Mouse (Mus musculus) heart, embryonic 14.5 days (tissue): ENCODE data around the gene Phactr2. TPM values are rescaled to one million over a fixed set of nuclear protein-coding genes. Genes with fewer than 3 reads are reported as not detected.
"Not testable (repeated sequence)": the region's sequence is repeated elsewhere in the genome, so short reads cannot be mapped to it uniquely, and the experiment has no call there.

Experiments used
- ATAC-seq: fragments of 200-750 bp; cut with Nextera tagmentation; 2 replicates; pipeline ENCODE4 v1.8.0; 2017; ENCODE audit warnings: low read depth, moderate TSS enrichment; ENCODE audit not compliant: insufficient number of reproducible peaks, insufficient read depth, low FRiP score
- H3K27ac ChIP-seq, 2 experiments: fragments of 200-500 bp in 1 of 2; fragments of 300-500 bp in 1 of 2; sonication (generic) in 1 of 2; replicated peaks in 1 of 2; 2 replicates each; pipeline ENCODE4 v1.5.1; 2012 to 2014; ENCODE audit warnings: low read depth in 2 of 2, low read length in 2 of 2, control low read depth in 1 of 2, mild to moderate bottlenecking in 1 of 2, mixed read lengths in 1 of 2; ENCODE audit not compliant: control insufficient read depth in 1 of 2, insufficient read depth in 1 of 2
- H3K27me3 ChIP-seq: fragments of 300-500 bp; sonication (generic); 2 replicates; pipeline ENCODE4 v1.6.1; 2014; ENCODE audit warnings: mild to moderate bottlenecking, low read length, control low read depth; ENCODE audit not compliant: control insufficient read depth, insufficient read depth
- H3K36me3 ChIP-seq: fragments of 300-500 bp; sonication (generic); 2 replicates; pipeline ENCODE4 v1.6.1; 2014; ENCODE audit warnings: mild to moderate bottlenecking, control low read depth, low read length, mixed read lengths; ENCODE audit not compliant: control insufficient read depth, insufficient read depth
- H3K4me1 ChIP-seq, 2 experiments: fragments of 200-500 bp in 1 of 2; fragments of 300-500 bp in 1 of 2; sonication (generic) in 1 of 2; 2 replicates each; pipeline ENCODE4 v1.6.1; 2012 to 2014; ENCODE audit warnings: low read length in 2 of 2, control low read depth in 1 of 2, mixed read lengths in 1 of 2; ENCODE audit not compliant: control insufficient read depth in 2 of 2, insufficient read depth in 2 of 2
- H3K4me2 ChIP-seq: fragments of 300-500 bp; sonication (generic); 2 replicates; pipeline ENCODE4 v1.6.1; 2014; ENCODE audit warnings: mild to moderate bottlenecking, low read length
- H3K4me3 ChIP-seq, 2 experiments: fragments of 200-500 bp in 1 of 2; fragments of 300-500 bp in 1 of 2; sonication (generic) in 1 of 2; 2 replicates each; pipeline ENCODE4 v1.5.1; 2012 to 2014; ENCODE audit warnings: low read length in 2 of 2, mild to moderate bottlenecking in 2 of 2, control low read depth in 1 of 2, low read depth in 1 of 2, moderate library complexity in 1 of 2; ENCODE audit not compliant: control insufficient read depth in 1 of 2, insufficient read depth in 1 of 2
- H3K9ac ChIP-seq: fragments of 300-500 bp; sonication (generic); 2 replicates; pipeline ENCODE4 v1.6.1; 2014; ENCODE audit warnings: mild to moderate bottlenecking, low read length
- H3K9me3 ChIP-seq: fragments of 300-500 bp; sonication (generic); 2 replicates; pipeline ENCODE4 v1.6.1; 2016; ENCODE audit warnings: low read length, control low read depth; ENCODE audit not compliant: control insufficient read depth
- WGBS: fragments of 180-500 bp; shearing (Covaris S2); extraction: QIAGEN DNeasy Blood & Tissue Kit; methylation state at CpG from one replicate; pipeline ENCODE4 v1.1.7; 2014; 5-methylcytosine and 5-hydroxymethylcytosine counted together
- polyA plus RNA-seq: library from polyadenylated mRNA; unstranded; fragments of >200 nt; fragmentation: Nextera tagmentation; extraction: Ambion mirVana; gene quantifications from 2 replicates; pipeline ENCODE4 v1.2.1, GENCODE M21; 2014

Gene Phactr2
- polyA plus RNA-seq, 1 experiment from 2014 or later: 80.1 TPM

GRCm38 (mm10) chr10:13199234-13199633, 275.0 kb downstream of the Phactr2 start:
- H3K27me3 ChIP-seq: no peaks in the 10 kb centered on the region
- 76% methylated on average over 1 of the region's 1 CpGs for WGBS
- no peak for ATAC-seq

DNA sequence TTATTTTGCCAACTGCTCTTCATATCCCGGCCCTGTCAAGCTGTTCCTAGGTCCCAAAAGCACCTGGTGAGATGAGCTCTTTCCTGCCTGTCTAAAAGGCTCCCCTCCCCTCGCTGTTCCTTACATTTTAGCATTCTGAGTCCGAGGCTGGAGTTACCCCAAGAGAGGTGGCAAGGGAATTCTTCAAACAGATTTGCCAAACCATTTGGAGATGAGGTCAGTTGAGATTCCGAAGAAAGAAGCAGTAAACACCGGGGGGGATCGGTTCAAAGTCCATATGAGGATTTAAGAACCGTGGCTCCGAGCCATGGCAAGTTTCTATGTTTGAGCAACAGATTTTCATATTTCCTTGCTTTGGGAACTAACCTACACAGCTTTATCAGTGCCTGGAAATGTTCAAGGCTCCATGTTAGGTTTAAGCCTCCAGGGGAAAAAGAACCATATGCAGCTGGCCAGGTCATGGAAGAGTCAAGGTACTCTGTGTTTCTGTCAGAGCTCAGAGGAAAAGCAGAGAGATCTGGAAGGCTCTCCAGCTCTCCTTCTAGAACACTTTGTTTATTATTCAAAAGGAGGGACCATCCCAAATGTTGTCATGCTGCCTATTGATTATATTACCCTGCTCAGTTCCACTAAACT, 277.2 kb downstream of the Phactr2 start:
- Histone ChIP-seq H3K4me2 (no peak overlapping the region), H3K9ac (no peak overlapping the region), H3K27ac (no peak overlapping the region), H3K4me3 (no peak overlapping the region), H3K4me1 (peaks cover 0 to 4% of the 10 kb centered on the region in 2 experiments; a peak in 3 of 4 replicates), H3K36me3 (no peaks in the 10 kb centered on the region), H3K9me3 (no peaks in the 10 kb centered on the region; the same call in none of the 2 replicates), H3K27me3 (no peaks in the 10 kb centered on the region)
- ATAC-seq: no peak
- 77% methylated on average over 8 of the region's 8 CpGs for WGBS

More at GRCm38 (mm10) chr10:13199234-13199633, 275.0 kb downstream of the Phactr2 start:
- peaks cover 3% of the 10 kb centered on the region for H3K9me3 ChIP-seq
- H3K27ac ChIP-seq: no peak overlapping the region
- no peaks in the 10 kb centered on the region for H3K4me1 ChIP-seq
- no peak overlapping the region for H3K4me3 ChIP-seq
- no peak overlapping the region for H3K9ac ChIP-seq
- H3K36me3 ChIP-seq: no peaks in the 10 kb centered on the region
- H3K4me2 ChIP-seq: no peak overlapping the region

- 89% methylated on average over 7 of the region's 7 CpGs for WGBS
- peaks cover 29% of the 10 kb centered on the region for H3K36me3 ChIP-seq
- not testable (repeated sequence) for H3K4me1 ChIP-seq, H3K9ac ChIP-seq, H3K27me3 ChIP-seq, H3K9me3 ChIP-seq, H3K27ac ChIP-seq, ATAC-seq
- H3K4me2 ChIP-seq: peak overlapping the region; percentile 81
- H3K4me3 ChIP-seq: peak overlapping the region in 1 of 2 experiments; percentile 96; a peak in 3 of 4 replicates
These were observed 280.7 kb downstream of the Phactr2 start for GRCm38 (mm10) chr10:13193496-13193895.

- Histone ChIP-seq H3K9me3 (no peaks in the 10 kb centered on the region), H3K4me3 (peak within 1 kb of the TSS; percentile 77 to 96), H3K4me1 (peaks cover 0 to 5% of the 10 kb centered on the region in 2 experiments; a peak in 3 of 4 replicates), H3K27me3 (no peaks in the 10 kb centered on the region), H3K27ac (peak within 1 kb of the TSS; percentile 70 to 82), H3K4me2 (peak within 1 kb of the TSS; percentile 81), H3K36me3 (peaks cover 35% of the 10 kb centered on the region), H3K9ac (peak within 1 kb of the TSS; percentile 91)
- under 1% methylated on average over 43 of the region's 43 CpGs for WGBS
- ATAC-seq: peak; percentile 99
These were observed 281.4 kb downstream of the Phactr2 start, which contains the start of gene Ltv1 for GRCm38 (mm10) chr10:13192731-13193351. Ltv1 (minus strand) TSS chr10:13193168.

DNA sequence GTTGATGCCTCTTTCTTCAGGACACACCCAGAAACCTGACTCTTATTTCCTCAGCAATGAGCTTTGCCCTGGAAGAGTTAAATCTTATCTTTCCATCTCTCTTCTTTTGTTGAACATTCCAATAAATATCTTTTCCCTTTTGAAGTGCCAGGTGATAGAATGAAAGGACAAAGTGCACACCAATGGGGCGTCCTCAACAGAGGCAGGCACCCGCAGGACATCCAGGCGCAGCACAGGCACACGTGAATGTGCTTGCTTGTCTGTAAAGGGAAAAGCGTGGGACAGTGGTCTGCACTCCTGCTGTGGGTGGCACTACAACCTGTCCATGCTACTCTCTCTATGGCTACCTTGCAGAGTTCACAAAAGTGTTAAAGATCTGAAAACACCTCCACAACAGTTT, 284.3 kb downstream of the Phactr2 start:
- H3K27me3 ChIP-seq: no peaks in the 10 kb centered on the region
- no peak overlapping the region for H3K9ac ChIP-seq
- no peaks in the 10 kb centered on the region for H3K9me3 ChIP-seq
- no peak overlapping the region for H3K4me3 ChIP-seq
- ATAC-seq: no peak
- H3K4me1 ChIP-seq: peaks cover 0 to 5% of the 10 kb centered on the region in 2 experiments; a peak in 3 of 4 replicates
- H3K36me3 ChIP-seq: peaks cover 64% of the 10 kb centered on the region
- H3K4me2 ChIP-seq: no peak overlapping the region
- 86% methylated on average over 5 of the region's 5 CpGs for WGBS
- H3K27ac ChIP-seq: no peak overlapping the region

DNA sequence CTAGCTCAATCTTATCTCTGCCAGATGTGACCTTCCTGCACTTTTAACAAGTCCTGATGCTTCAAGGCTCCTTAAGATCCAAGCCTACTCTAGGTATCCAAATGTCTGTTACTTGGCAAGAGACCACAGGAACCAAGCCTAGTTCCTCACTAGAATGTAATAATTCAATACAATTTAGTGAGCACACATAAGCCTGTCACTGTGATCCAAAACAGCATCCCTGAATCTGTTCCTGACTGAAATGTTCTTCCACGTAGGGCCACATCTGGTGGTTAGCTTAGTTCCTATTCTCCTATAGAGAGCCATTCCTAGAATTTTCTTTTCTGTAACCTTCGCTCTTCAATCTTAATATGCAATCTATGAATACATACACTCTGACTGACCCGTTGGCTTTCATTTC, 287.5 kb downstream of the Phactr2 start:
- Histone ChIP-seq H3K36me3 (peaks cover 88% of the 10 kb centered on the region), H3K9ac (no peak overlapping the region), H3K27ac (no peak overlapping the region), H3K4me1 (no peaks in the 10 kb centered on the region), H3K4me2 (no peak overlapping the region), H3K27me3 (no peaks in the 10 kb centered on the region), H3K4me3 (no peak overlapping the region), H3K9me3 (no peaks in the 10 kb centered on the region)
- no peak for ATAC-seq
- 87% methylated on average over 3 of the region's 3 CpGs for WGBS

GRCm38 (mm10) chr10:13184170-13184766, 289.9 kb downstream of the Phactr2 start:
- no peak overlapping the region for H3K4me3 ChIP-seq
- peaks cover 90% of the 10 kb centered on the region for H3K36me3 ChIP-seq

More at GRCm38 (mm10) chr10:13184170-13184766, 289.9 kb downstream of the Phactr2 start:
- no peak overlapping the region for H3K9ac ChIP-seq
- H3K4me1 ChIP-seq: 0 out of 4 replicates have a peak, but pooled peaks cover 0 to 4% of the 10 kb centered on the region in 2 experiments
- no peaks in the 10 kb centered on the region for H3K9me3 ChIP-seq
- no peak overlapping the region for H3K4me2 ChIP-seq
- no peak for ATAC-seq
- no peaks in the 10 kb centered on the region for H3K27me3 ChIP-seq
- 64% methylated on average over 4 of the region's 4 CpGs for WGBS
- H3K27ac ChIP-seq: no peak overlapping the region
